Mouse (Mus musculus) cerebellum, adult 8-10 months (tissue): ENCODE data around the gene Gm21454.
"Not testable (repeated sequence)": the region's sequence is repeated elsewhere in the genome, so short reads cannot be mapped to it uniquely, and the experiment has no call there.

ENCODE experiments used
- DNase-seq: peaks from one replicate; pipeline ENCODE4 v3.0.0; 2022

The Gm21454 gene

DNA sequence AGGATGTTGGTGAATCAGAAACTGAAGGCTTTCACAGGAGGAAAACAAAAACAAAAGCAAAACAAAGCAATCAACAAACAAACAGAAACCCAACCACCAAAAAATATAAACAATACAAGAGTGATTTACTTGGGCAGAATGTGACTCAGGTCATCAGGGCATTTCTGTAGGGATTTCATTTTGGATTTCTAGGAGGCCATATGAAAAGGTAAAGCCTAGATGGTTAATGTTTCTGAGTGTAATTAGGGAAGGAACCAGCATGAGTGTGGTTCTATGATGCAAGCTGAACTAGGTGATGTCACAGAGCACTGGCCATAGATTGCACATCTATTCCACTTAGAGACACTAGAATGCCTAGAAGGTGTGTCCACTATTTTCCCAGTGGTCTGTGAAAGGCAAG, at the start of gene Gm21454, which contains the start of gene Gm21440:
Gm21454 (plus strand) TSS at position 352 of the 400 bp plus-strand sequence.
Gm21440 (plus strand) TSS at position 301 of the 400 bp plus-strand sequence.
- DNase-seq = not testable (repeated sequence)

- DNase-seq = not testable (repeated sequence)
These were observed 28.4 kb upstream of the Gm21454 start, which contains the start of gene Gm21828 for GRCm38 (mm10) chrY:13223828-13224227. Gene Gm21828 (minus strand): TSS chrY:13223928.

DNA sequence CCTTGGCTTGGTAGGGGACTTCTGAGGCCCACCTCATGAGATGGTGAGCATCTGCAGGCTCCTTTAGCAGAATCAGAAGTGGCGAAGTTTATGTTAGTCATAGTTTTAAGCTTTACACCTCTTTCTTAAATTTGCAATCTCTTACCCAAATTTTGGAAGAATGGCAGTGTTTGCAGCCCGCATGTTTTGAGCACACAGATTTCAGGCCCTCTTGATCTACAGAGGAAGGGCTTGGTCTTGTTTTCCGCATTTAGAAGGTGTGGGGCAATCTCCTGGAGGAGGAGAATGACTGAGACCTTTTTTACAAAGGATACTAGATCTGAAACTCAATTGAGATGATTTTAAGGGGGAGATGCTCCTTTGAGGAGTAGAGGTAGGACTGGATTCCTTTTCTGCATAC, 96.7 kb downstream of the Gm21454 start, which contains the start of gene Gm21725:
Gm21725 (minus strand) TSS at position 101 of the 400 bp plus-strand sequence.
- not testable (repeated sequence) for DNase-seq
